Mouse (Mus musculus) kidney, adult 2 months (tissue): ENCODE results near the gene Fyb2. TPM values are rescaled to one million over a fixed set of nuclear protein-coding genes. Genes with fewer than 3 reads are reported as not detected.
A peak's percentile ranks its signal among the peaks of the same experiment; 100 is the strongest.

Source experiments
- DNase-seq: peaks from one replicate; pipeline ENCODE4 v3.0.0; 2021
- H3K27ac ChIP-seq: fragments of 200-500 bp; 2 replicates; pipeline ENCODE4 v1.5.1; 2012; ENCODE audit warnings: low read depth, low read length, control low read depth, inconsistent platforms; ENCODE audit not compliant: insufficient read depth
- H3K27me3 ChIP-seq: fragments of 200-500 bp; replicated peaks from 2 replicates; pipeline ENCODE4 v1.6.1; 2012; ENCODE audit warnings: mild to moderate bottlenecking, moderate library complexity, low read length, inconsistent platforms; ENCODE audit not compliant: control insufficient read depth, insufficient read depth
- H3K36me3 ChIP-seq: fragments of 200-500 bp; 2 replicates; pipeline ENCODE4 v1.6.1; 2012; ENCODE audit warnings: mild to moderate bottlenecking, moderate library complexity, low read length, inconsistent platforms; ENCODE audit not compliant: control insufficient read depth, insufficient read depth
- H3K4me1 ChIP-seq: fragments of 200-500 bp; 2 replicates; pipeline ENCODE4 v1.6.1; 2011; ENCODE audit warnings: low read length; ENCODE audit not compliant: control insufficient read depth, insufficient read depth
- H3K4me3 ChIP-seq: fragments of 200-500 bp; 2 replicates; pipeline ENCODE4 v1.5.1; 2011; ENCODE audit warnings: mild to moderate bottlenecking, low read depth, low read length, control low read depth; ENCODE audit not compliant: insufficient read depth
- CTCF ChIP-seq: fragments of 200-500 bp; conservative IDR thresholded peaks from 2 replicates; pipeline ENCODE4 v1.5.1; 2011; ENCODE audit warnings: low read depth, mild to moderate bottlenecking, control low read depth, low read length, moderate library complexity, mixed read lengths; ENCODE audit not compliant: insufficient read depth, insufficient read length
- POLR2A ChIP-seq: fragments of 200-500 bp; IDR thresholded peaks from one replicate; pipeline ENCODE4 v1.6.1; 2011; ENCODE audit warnings: low read depth, low read length, control low read depth
- WGBS: fragments of 180-500 bp; shearing (Covaris S2); methylation state at CpG from one replicate; pipeline ENCODE4 v1.1.7; 2018; 5-methylcytosine and 5-hydroxymethylcytosine counted together
- polyA plus RNA-seq: library from polyadenylated mRNA; depleted of rRNA; stranded (reverse); fragments of >200 nt; gene quantifications from 2 replicates; pipeline ENCODE4 v1.2.3, GENCODE M21; 2012

Fyb2 gene
- polyA plus RNA-seq, 1 experiment = 0.48 TPM

DNA sequence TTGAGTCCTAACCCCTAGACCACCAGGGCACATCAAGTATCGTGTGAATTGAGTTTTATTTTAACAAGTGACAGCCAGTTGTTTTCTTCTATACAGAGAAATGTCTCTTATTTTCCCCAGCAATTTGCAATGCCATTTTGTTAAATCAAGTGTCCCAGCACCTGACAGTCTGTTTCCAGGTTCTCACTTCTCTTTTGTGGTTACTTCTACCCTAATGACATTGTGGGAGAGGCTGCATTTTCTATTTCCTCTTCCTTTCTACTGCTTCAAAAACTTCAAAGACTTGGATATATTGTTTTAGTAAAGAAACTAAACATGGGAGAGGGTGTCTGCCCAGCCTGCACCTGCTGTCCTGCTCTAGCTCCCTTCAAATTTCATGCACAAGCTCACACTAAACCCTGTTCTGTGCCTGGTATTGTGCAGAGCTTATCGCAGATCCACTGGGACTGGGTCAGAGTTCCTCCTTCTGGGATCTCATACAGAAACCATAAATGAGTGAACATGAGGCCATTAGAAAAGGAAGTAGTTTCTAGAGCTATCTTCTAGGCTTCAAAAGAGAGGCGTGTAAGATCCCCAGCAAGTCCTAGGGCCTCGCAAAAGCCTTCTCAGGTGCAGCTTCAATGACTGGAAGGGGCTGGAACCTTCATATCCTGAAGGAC, 94.2 kb downstream of the Fyb2 start:
- no peak for TF ChIP-seq CTCF
- no peak for TF ChIP-seq POLR2A
- no peaks in the 10 kb centered on the region for H3K4me1 ChIP-seq
- no peak overlapping the region for H3K4me3 ChIP-seq
- DNase-seq = no peak
- H3K27me3 ChIP-seq = no peaks in the 10 kb centered on the region
- no peak overlapping the region for H3K27ac ChIP-seq
- H3K36me3 ChIP-seq = no peaks in the 10 kb centered on the region; the same call in 1 of the 2 replicates
- WGBS = 83% methylated on average over 4 of the region's 4 CpGs

DNA sequence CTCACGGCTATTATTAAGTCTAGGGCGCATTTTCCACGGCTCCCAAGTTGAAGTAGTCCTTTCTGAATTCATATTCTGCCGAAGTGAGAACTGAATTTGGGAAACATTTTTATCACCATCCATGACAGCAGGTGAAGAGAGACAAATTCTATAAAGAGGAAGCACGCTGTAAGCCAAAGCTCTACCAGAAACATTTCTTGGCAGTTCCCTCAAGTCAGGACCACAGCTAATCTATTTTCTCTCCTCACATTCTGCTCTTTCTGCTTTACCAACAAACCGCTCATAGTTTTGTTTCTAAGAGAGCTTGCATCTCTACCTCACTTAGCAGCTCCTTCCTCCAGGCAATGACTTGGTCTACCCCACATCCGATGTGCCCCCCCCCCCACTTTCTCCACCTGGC, 100.5 kb downstream of the Fyb2 start:
- H3K4me3 ChIP-seq = no peak overlapping the region
- no peaks in the 10 kb centered on the region for H3K4me1 ChIP-seq
- no peaks in the 10 kb centered on the region for H3K27me3 ChIP-seq
- H3K27ac ChIP-seq = no peak overlapping the region
- H3K36me3 ChIP-seq = peaks cover 2% of the 10 kb centered on the region; the same call in 1 of the 2 replicates
- DNase-seq = no peak
- TF ChIP-seq CTCF (no peak), POLR2A (no peak)
- WGBS = 90% methylated on average over 7 of the region's 7 CpGs

DNA sequence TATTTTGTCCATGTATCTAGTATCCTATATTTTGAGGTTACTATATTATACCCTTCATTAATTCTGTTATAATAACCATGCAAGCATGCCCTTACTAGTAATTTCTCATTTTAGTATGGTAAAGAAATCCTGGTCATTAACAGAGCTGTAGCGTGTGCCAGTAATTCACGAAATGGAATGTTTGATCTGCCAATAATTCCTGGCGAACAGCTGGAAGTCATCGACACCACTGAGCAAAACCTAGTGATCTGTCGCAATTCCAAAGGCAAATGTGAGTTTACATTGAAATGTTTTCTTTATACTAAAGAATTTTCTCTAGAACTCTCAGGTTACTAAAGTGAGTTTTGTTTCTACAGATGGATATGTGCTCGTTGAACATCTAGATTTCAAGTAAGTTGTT, 102.2 kb downstream of the Fyb2 start:
- DNase-seq = no peak
- Histone ChIP-seq H3K27ac (no peak overlapping the region), H3K4me3 (no peak overlapping the region), H3K4me1 (no peaks in the 10 kb centered on the region), H3K27me3 (no peaks in the 10 kb centered on the region), H3K36me3 (peaks cover 2% of the 10 kb centered on the region; the same call in 1 of the 2 replicates)
- 69% methylated on average over 6 of the region's 6 CpGs for WGBS
- no peak for TF ChIP-seq CTCF
- no peak for TF ChIP-seq POLR2A

DNA sequence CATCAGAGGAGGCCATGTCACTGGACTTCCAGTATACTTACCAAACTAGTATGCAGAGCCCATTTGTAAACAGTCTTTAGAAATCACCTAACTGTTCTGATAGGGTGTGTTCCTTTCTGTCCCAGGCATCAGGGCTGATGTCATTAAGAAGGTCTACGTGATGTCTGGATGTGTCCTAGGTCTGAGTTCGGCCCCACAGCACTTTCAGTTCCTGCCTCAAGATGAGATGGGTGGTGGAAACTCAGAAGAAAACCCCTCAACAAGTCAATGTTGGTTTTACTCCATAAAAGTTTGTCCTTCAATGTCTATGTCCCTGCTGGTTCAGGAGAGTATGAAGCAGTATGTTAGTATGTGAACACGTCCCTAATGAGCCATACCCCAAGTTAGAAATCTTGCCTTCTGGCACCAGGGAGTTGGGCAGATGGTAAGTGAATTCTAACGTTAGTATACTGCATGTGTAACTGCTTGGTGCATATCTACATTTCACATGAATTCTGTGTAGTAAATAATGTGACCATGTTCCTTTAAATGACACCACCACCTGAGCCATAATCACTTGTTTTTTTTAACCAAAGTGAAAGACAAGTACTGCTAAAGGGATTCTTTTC, 102.9 kb downstream of the Fyb2 start:
- H3K36me3 ChIP-seq = peaks cover 2% of the 10 kb centered on the region; the same call in 1 of the 2 replicates
- no peaks in the 10 kb centered on the region for H3K27me3 ChIP-seq
- H3K4me3 ChIP-seq = no peak overlapping the region
- 82% methylated on average over 4 of the region's 4 CpGs for WGBS
- TF ChIP-seq POLR2A (no peak), CTCF (no peak)
- DNase-seq = no peak
- no peaks in the 10 kb centered on the region for H3K4me1 ChIP-seq
- H3K27ac ChIP-seq = no peak overlapping the region

DNA sequence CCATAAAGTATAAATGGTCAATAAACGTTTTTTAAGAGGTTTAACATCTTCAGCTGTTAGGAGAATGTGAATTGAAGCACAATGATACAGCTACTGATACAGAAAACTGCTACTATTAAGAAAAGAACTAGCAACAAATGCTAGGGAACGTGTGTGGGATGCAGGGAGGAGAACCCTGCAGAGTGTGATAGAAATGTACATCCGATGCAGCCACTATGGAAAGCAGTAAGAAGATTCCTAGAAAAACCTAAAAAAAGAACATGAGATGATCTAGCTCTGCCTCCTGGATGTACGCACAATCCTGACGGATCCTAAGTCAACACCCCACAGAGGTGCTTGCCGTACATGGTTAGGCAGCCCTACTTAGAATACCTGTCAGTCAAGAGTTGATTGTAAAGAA, 114.0 kb downstream of the Fyb2 start:
- WGBS = 79% methylated on average over 6 of the region's 6 CpGs
- TF ChIP-seq CTCF = no peak
- no peak overlapping the region for H3K27ac ChIP-seq
- DNase-seq = no peak
- H3K27me3 ChIP-seq = no peaks in the 10 kb centered on the region
- H3K4me1 ChIP-seq = 0 out of 2 replicates have a peak, but pooled peaks cover 4% of the 10 kb centered on the region
- H3K4me3 ChIP-seq = no peak overlapping the region
- H3K36me3 ChIP-seq = no peaks in the 10 kb centered on the region

DNA sequence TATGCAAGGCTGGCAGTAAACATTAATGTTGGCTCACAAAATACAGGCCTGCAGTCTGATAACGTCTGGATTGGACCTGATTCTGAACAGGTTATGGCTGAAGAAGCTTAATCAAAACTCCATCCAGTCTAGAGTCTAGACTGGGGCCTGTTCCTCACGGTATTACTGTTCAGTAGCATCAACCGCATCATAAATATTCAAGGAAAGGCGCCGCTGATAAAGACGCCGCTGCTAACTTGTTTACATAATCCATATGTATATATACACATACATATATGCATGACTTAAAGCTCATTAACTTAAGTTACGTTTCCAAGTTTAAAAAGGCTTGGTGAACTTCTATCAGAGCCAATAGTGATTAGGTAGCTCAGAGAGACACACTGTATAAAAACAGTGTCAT, 117.8 kb downstream of the Fyb2 start:
- no peak for TF ChIP-seq POLR2A
- TF ChIP-seq CTCF = no peak
- WGBS = 65% methylated on average over 8 of the region's 8 CpGs
- DNase-seq = no peak
- no peaks in the 10 kb centered on the region for H3K27me3 ChIP-seq
- H3K36me3 ChIP-seq = no peaks in the 10 kb centered on the region; the same call in 1 of the 2 replicates
- no peak overlapping the region for H3K4me3 ChIP-seq
- H3K4me1 ChIP-seq = 0 out of 2 replicates have a peak, but pooled peaks cover 4% of the 10 kb centered on the region
- H3K27ac ChIP-seq = no peak overlapping the region

DNA sequence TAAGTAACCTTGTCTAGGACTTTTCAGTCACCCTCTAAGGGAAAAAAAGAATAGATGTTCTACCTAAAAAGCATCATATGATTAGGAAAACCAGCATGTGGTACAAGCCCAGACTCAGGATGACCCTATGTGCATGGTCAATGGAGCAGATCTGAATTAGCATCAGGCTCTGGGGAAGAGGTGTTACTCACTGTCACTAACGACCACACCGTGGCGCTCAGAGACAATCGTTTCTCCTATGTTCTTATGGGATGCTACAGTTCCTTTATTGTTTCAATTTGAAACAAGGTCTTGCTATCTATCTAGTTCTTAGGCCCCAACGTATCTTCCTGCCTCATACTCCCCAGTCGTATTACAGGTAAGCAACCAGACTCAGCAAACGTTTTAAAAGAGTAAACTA, 119.9 kb downstream of the Fyb2 start:
- H3K4me1 ChIP-seq = 0 out of 2 replicates have a peak, but pooled peaks cover 4% of the 10 kb centered on the region
- 49% methylated on average over 7 of the region's 7 CpGs for WGBS
- no peaks in the 10 kb centered on the region for H3K27me3 ChIP-seq
- no peak overlapping the region for H3K27ac ChIP-seq
- peaks cover 1% of the 10 kb centered on the region for H3K36me3 ChIP-seq
- H3K4me3 ChIP-seq = no peak overlapping the region
- DNase-seq = peak; percentile 12
- TF ChIP-seq POLR2A (no peak), CTCF (no peak; the same call in 1 of the 2 replicates)
